Mouse (Mus musculus) heart, adult 2 months (tissue): ENCODE data around the gene Adh6b. TPM values are rescaled to one million over a fixed set of nuclear protein-coding genes. Genes with fewer than 3 reads are reported as not detected.
"Not testable (repeated sequence)": the region's sequence is repeated elsewhere in the genome, so short reads cannot be mapped to it uniquely, and the experiment has no call there.

ENCODE experiments used
- DNase-seq, 2 experiments: peaks; one replicate each; pipeline ENCODE4 v3.0.0; 2021
- H3K27ac ChIP-seq: fragments of 200-600 bp; 2 replicates; pipeline ENCODE4 v1.8.1; 2022
- H3K27me3 ChIP-seq: fragments of 200-500 bp; 2 replicates; pipeline ENCODE4 v1.6.1; 2012; ENCODE audit warnings: mild to moderate bottlenecking, low read length, inconsistent platforms, mixed read lengths; ENCODE audit not compliant: control insufficient read depth, insufficient read depth
- H3K36me3 ChIP-seq: fragments of 200-500 bp; 2 replicates; pipeline ENCODE4 v1.6.1; 2012; ENCODE audit warnings: low read length, inconsistent platforms; ENCODE audit not compliant: control insufficient read depth, insufficient read depth
- H3K4me1 ChIP-seq: fragments of 200-500 bp; 2 replicates; pipeline ENCODE4 v1.6.1; 2011; ENCODE audit warnings: low read length; ENCODE audit not compliant: control insufficient read depth, insufficient read depth
- H3K4me3 ChIP-seq: fragments of 200-600 bp; 2 replicates; pipeline ENCODE4 v1.8.1; 2022
- H3K79me2 ChIP-seq: fragments of 200-500 bp; replicated peaks from 2 replicates; pipeline ENCODE4 v1.6.1; 2012; ENCODE audit warnings: mild to moderate bottlenecking, inconsistent platforms, low read length, moderate library complexity, mixed read lengths; ENCODE audit not compliant: control insufficient read depth, insufficient read depth
- H3K9ac ChIP-seq: fragments of 200-500 bp; 2 replicates; pipeline ENCODE4 v1.6.1; 2012; ENCODE audit warnings: low read depth, mild to moderate bottlenecking, control low read depth, inconsistent platforms, low read length, mixed read lengths
- CTCF ChIP-seq: fragments of 200-600 bp; IDR thresholded peaks from 2 replicates; pipeline ENCODE4 v1.8.1; 2022; ENCODE audit warnings: antibody characterized with exemption, mild to moderate bottlenecking, moderate library complexity
- EP300 ChIP-seq: fragments of 200-500 bp; IDR thresholded peaks from 2 replicates; pipeline ENCODE4 v1.6.1; 2011; ENCODE audit warnings: low read depth, low read length, control low read depth; ENCODE audit not compliant: insufficient read depth
- POLR2A ChIP-seq: fragments of 200-500 bp; IDR thresholded peaks from 2 replicates; pipeline ENCODE4 v1.6.1; 2011; ENCODE audit warnings: mild to moderate bottlenecking, low read depth, low read length, control low read depth; ENCODE audit not compliant: insufficient read depth
- whole genome bisulfite sequencing: fragments of 180-500 bp; shearing (Covaris S2); methylation state at CpG from one replicate; pipeline ENCODE4 v1.1.7; 2018; 5-methylcytosine and 5-hydroxymethylcytosine counted together
- intact Hi-C: fragments of 180-260 bp; cut with DNase I; formaldehyde crosslinking; loops from one replicate; pipeline ENCODE4 v1.15.1; 2025
- polyA plus RNA-seq: library from polyadenylated mRNA; depleted of rRNA; stranded (reverse); fragments of >200 nt; gene quantifications from 2 replicates; pipeline ENCODE4 v1.2.3, GENCODE M21; 2012
- total RNA-seq, 2 experiments: library from RNA; stranded (reverse); gene quantifications; 2 replicates each; pipeline ENCODE4 v1.2.3; 2021

Adh6b gene
- total and polyA plus RNA-seq, 3 experiments = 0.18 to 2.0 (median 1.4) TPM

- no peaks in the 10 kb centered on the region for H3K4me1 ChIP-seq
- H3K27me3 ChIP-seq = no peaks in the 10 kb centered on the region
- no peak overlapping the region for H3K9ac ChIP-seq
- H3K36me3 ChIP-seq = no peaks in the 10 kb centered on the region
- H3K4me3 ChIP-seq = no peak overlapping the region
- H3K27ac ChIP-seq = no peak overlapping the region
- DNase-seq = no peak
- no peak for TF ChIP-seq CTCF
- TF ChIP-seq EP300 = no peak
- no peak for TF ChIP-seq POLR2A
- intact Hi-C loops = no loop called here
- no peaks in the 10 kb centered on the region for H3K79me2 ChIP-seq
- 67% methylated on average over 1 of the region's 1 CpGs for WGBS
Measured at GRCm38 (mm10) chr3:138369546-138369945, 28.0 kb downstream of the Adh6b start.

- not testable (repeated sequence) for H3K79me2 ChIP-seq
Measured at GRCm38 (mm10) chr3:138370289-138370688, 28.7 kb downstream of the Adh6b start.

GRCm38 (mm10) chr3:138373920-138374319, 32.3 kb downstream of the Adh6b start:
- WGBS = 77% methylated on average over 4 of the region's 4 CpGs
- no peak overlapping the region for H3K9ac ChIP-seq
- TF ChIP-seq CTCF = no peak
- no peak for TF ChIP-seq POLR2A
- TF ChIP-seq EP300 = no peak
- H3K36me3 ChIP-seq = no peaks in the 10 kb centered on the region
- no peaks in the 10 kb centered on the region for H3K4me1 ChIP-seq
- no peak for DNase-seq
- intact Hi-C loops = no loop called here
- H3K4me3 ChIP-seq = no peak overlapping the region
- H3K79me2 ChIP-seq = no peaks in the 10 kb centered on the region
- H3K27ac ChIP-seq = no peak overlapping the region
- no peaks in the 10 kb centered on the region for H3K27me3 ChIP-seq

More at GRCm38 (mm10) chr3:138370289-138370688, 28.7 kb downstream of the Adh6b start:
- WGBS = 53% methylated on average over 4 of the region's 4 CpGs
- H3K27ac ChIP-seq, DNase-seq, H3K27me3 ChIP-seq, H3K9ac ChIP-seq, H3K4me3 ChIP-seq, H3K36me3 ChIP-seq, H3K4me1 ChIP-seq, intact Hi-C loops: not testable (repeated sequence)

DNA sequence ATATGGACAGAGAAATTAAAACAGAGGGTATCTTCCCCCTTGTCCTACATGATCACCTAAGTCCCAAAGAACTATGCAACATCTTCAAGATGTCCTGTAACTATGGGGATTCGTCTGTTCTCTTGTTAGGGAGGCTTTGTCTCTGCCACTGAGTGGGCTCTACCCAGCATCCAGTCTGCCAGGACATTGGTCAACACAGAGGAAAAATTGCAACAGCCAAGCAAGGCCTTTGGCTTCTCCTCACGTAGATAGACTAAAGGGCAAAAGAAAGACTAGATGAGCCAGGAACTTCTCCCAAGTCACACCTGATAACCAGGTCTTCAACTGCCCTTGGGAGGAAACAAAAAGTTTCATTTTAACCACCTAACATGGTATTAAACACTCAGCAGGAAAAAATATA, 33.6 kb downstream of the Adh6b start:
- Histone ChIP-seq H3K4me1 (no peaks in the 10 kb centered on the region), H3K36me3 (no peaks in the 10 kb centered on the region), H3K9ac (no peak overlapping the region), H3K27ac (no peak overlapping the region), H3K4me3 (no peak overlapping the region), H3K79me2 (no peaks in the 10 kb centered on the region), H3K27me3 (no peaks in the 10 kb centered on the region)
- no peak for DNase-seq
- intact Hi-C loops = no loop called here
- 58% methylated on average over 2 of the region's 2 CpGs for WGBS
- no peak for TF ChIP-seq POLR2A
- no peak for TF ChIP-seq CTCF
- TF ChIP-seq EP300 = no peak

GRCm38 (mm10) chr3:138381133-138381532, 39.6 kb downstream of the Adh6b start:
- Histone ChIP-seq H3K36me3 (no peaks in the 10 kb centered on the region), H3K4me3 (no peak overlapping the region), H3K4me1 (no peaks in the 10 kb centered on the region), H3K79me2 (no peaks in the 10 kb centered on the region), H3K27me3 (no peaks in the 10 kb centered on the region), H3K9ac (no peak overlapping the region), H3K27ac (no peak overlapping the region)
- no peak for DNase-seq
- TF ChIP-seq CTCF = no peak
- no peak for TF ChIP-seq POLR2A
- TF ChIP-seq EP300 = no peak
- WGBS = 63% methylated on average over 3 of the region's 3 CpGs
- intact Hi-C loops = no loop called here

DNA sequence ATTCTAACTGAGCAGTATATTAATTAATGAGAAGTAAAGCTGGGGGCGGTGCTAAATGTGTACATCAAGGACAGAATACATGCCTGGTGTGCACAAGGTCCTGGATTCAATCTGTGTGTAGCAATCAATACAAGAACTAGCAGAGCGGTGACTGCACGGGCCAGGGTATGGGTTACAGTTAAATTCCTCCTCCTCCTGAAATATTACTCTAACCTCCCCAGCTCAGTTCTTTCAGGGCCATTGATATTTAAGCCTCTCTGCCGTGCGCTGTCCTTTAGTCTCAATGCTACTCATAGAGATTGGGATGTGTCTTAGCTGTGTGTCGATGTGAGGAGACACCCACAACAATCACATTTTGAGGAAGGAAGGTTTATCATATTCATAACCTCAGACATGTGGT, 45.6 kb downstream of the Adh6b start:
- intact Hi-C loops = no loop called here
- no peaks in the 10 kb centered on the region for H3K79me2 ChIP-seq
- H3K4me3 ChIP-seq = no peak overlapping the region
- no peaks in the 10 kb centered on the region for H3K36me3 ChIP-seq
- H3K27ac ChIP-seq = no peak overlapping the region
- DNase-seq = no peak
- TF ChIP-seq POLR2A (no peak), CTCF (no peak), EP300 (no peak)
- 87% methylated on average over 6 of the region's 6 CpGs for WGBS
- H3K9ac ChIP-seq = no peak overlapping the region
- H3K27me3 ChIP-seq = no peaks in the 10 kb centered on the region
- H3K4me1 ChIP-seq = no peaks in the 10 kb centered on the region
